Mouse (Mus musculus) midbrain, embryonic 13.5 days (tissue): ENCODE results near the gene Rmdn2. TPM values are rescaled to one million over a fixed set of nuclear protein-coding genes. Genes with fewer than 3 reads are reported as not detected.

ENCODE experiments used
- ATAC-seq: fragments of 200-750 bp; cut with Nextera tagmentation; 2 replicates; pipeline ENCODE4 v1.8.0; 2017; ENCODE audit warnings: mild to moderate bottlenecking, moderate TSS enrichment, moderate library complexity
- H3K27ac ChIP-seq: fragments of 300-500 bp; sonication (generic); 2 replicates; pipeline ENCODE4 v1.5.1; 2015; ENCODE audit warnings: inconsistent platforms, mild to moderate bottlenecking, moderate library complexity
- H3K27me3 ChIP-seq: fragments of 300-500 bp; sonication (generic); 2 replicates; pipeline ENCODE4 v1.6.1; 2015; ENCODE audit warnings: mild to moderate bottlenecking, inconsistent platforms
- H3K36me3 ChIP-seq: fragments of 300-500 bp; sonication (generic); 2 replicates; pipeline ENCODE4 v1.6.1; 2015; ENCODE audit warnings: mild to moderate bottlenecking, inconsistent platforms
- H3K4me1 ChIP-seq: fragments of 300-500 bp; sonication (generic); replicated peaks from 2 replicates; pipeline ENCODE4 v1.6.1; 2015; ENCODE audit warnings: inconsistent platforms
- H3K4me2 ChIP-seq: fragments of 300-500 bp; sonication (generic); replicated peaks from 2 replicates; pipeline ENCODE4 v1.6.1; 2015; ENCODE audit warnings: moderate library complexity, mild to moderate bottlenecking, inconsistent platforms
- H3K4me3 ChIP-seq: fragments of 300-500 bp; sonication (generic); replicated peaks from 2 replicates; pipeline ENCODE4 v1.5.1; 2015; ENCODE audit warnings: mild to moderate bottlenecking, inconsistent platforms
- H3K9ac ChIP-seq: fragments of 300-500 bp; sonication (generic); replicated peaks from 2 replicates; pipeline ENCODE4 v1.6.1; 2015; ENCODE audit warnings: mild to moderate bottlenecking, inconsistent platforms
- H3K9me3 ChIP-seq: fragments of 300-500 bp; sonication (generic); 2 replicates; pipeline ENCODE4 v1.6.1; 2016; ENCODE audit warnings: mild to moderate bottlenecking, inconsistent platforms
- WGBS: fragments of 180-500 bp; shearing (Covaris S2); methylation state at CpG from one replicate; pipeline ENCODE4 v1.1.7; 2015; 5-methylcytosine and 5-hydroxymethylcytosine counted together
- polyA plus RNA-seq: library from polyadenylated mRNA; unstranded; fragments of >200 nt; fragmentation: Nextera tagmentation; extraction: Ambion mirVana; gene quantifications from 2 replicates; pipeline ENCODE4 v1.2.1, GENCODE M21; 2015

Gene Rmdn2
- polyA plus RNA-seq, 1 experiment from 2014 or later, result 5.9 TPM

GRCm38 (mm10) chr17:79618984-79619383 lies 7.3 kb downstream of the Rmdn2 start:
- Histone ChIP-seq H3K9ac (no peak overlapping the region), H3K36me3 (no peaks in the 10 kb centered on the region), H3K4me3 (no peak overlapping the region), H3K27ac (no peak overlapping the region), H3K4me1 (0 out of 2 replicates have a peak, but pooled peaks cover 4% of the 10 kb centered on the region), H3K27me3 (no peaks in the 10 kb centered on the region), H3K4me2 (no peak overlapping the region), H3K9me3 (no peaks in the 10 kb centered on the region)
- WGBS, result 88% methylated on average over 5 of the region's 5 CpGs
- no peak for ATAC-seq

GRCm38 (mm10) chr17:79622050-79622449 lies 10.4 kb downstream of the Rmdn2 start:
- no peak overlapping the region for H3K4me2 ChIP-seq
- WGBS, result 99% methylated on average over 6 of the region's 6 CpGs
- H3K4me3 ChIP-seq, result no peak overlapping the region
- H3K9ac ChIP-seq, result no peak overlapping the region
- H3K4me1 ChIP-seq, result no peaks in the 10 kb centered on the region
- no peak overlapping the region for H3K27ac ChIP-seq
- H3K36me3 ChIP-seq, result no peaks in the 10 kb centered on the region
- ATAC-seq, result no peak
- no peaks in the 10 kb centered on the region for H3K27me3 ChIP-seq
- H3K9me3 ChIP-seq, result no peaks in the 10 kb centered on the region

GRCm38 (mm10) chr17:79622574-79622973 lies 10.9 kb downstream of the Rmdn2 start:
- Histone ChIP-seq H3K4me2 (no peak overlapping the region), H3K4me3 (no peak overlapping the region), H3K9ac (no peak overlapping the region), H3K9me3 (no peaks in the 10 kb centered on the region), H3K4me1 (no peaks in the 10 kb centered on the region), H3K27ac (no peak overlapping the region), H3K27me3 (no peaks in the 10 kb centered on the region), H3K36me3 (no peaks in the 10 kb centered on the region)
- ATAC-seq, result no peak
- 94% methylated on average over 7 of the region's 7 CpGs for WGBS

- WGBS, result 91% methylated on average over 3 of the region's 3 CpGs
- H3K9ac ChIP-seq, result no peak overlapping the region
- H3K36me3 ChIP-seq, result no peaks in the 10 kb centered on the region
- ATAC-seq, result no peak
- no peaks in the 10 kb centered on the region for H3K27me3 ChIP-seq
- no peaks in the 10 kb centered on the region for H3K4me1 ChIP-seq
- H3K4me3 ChIP-seq, result no peak overlapping the region
- no peak overlapping the region for H3K27ac ChIP-seq
- no peak overlapping the region for H3K4me2 ChIP-seq
- H3K9me3 ChIP-seq, result no peaks in the 10 kb centered on the region
Measured at GRCm38 (mm10) chr17:79623841-79624240, 12.2 kb downstream of the Rmdn2 start.

- no peak overlapping the region for H3K27ac ChIP-seq
- H3K36me3 ChIP-seq, result no peaks in the 10 kb centered on the region
- WGBS, result 79% methylated on average over 12 of the region's 12 CpGs
- no peak overlapping the region for H3K4me3 ChIP-seq
- no peak overlapping the region for H3K9ac ChIP-seq
- H3K27me3 ChIP-seq, result no peaks in the 10 kb centered on the region
- H3K9me3 ChIP-seq, result no peaks in the 10 kb centered on the region
- no peak overlapping the region for H3K4me2 ChIP-seq
- ATAC-seq, result no peak
- H3K4me1 ChIP-seq, result no peaks in the 10 kb centered on the region
Measured at GRCm38 (mm10) chr17:79626241-79626816, 14.7 kb downstream of the Rmdn2 start.

GRCm38 (mm10) chr17:79649893-79650292 lies 38.2 kb downstream of the Rmdn2 start:
- no peaks in the 10 kb centered on the region for H3K4me1 ChIP-seq
- no peak overlapping the region for H3K4me3 ChIP-seq
- no peak overlapping the region for H3K9ac ChIP-seq
- H3K9me3 ChIP-seq, result no peaks in the 10 kb centered on the region
- H3K4me2 ChIP-seq, result no peak overlapping the region
- WGBS, result 90% methylated on average over 4 of the region's 4 CpGs
- H3K27me3 ChIP-seq, result no peaks in the 10 kb centered on the region
- no peaks in the 10 kb centered on the region for H3K36me3 ChIP-seq
- H3K27ac ChIP-seq, result no peak overlapping the region
- ATAC-seq, result no peak

- no peak overlapping the region for H3K27ac ChIP-seq
- no peak for ATAC-seq
- H3K4me2 ChIP-seq, result no peak overlapping the region
- H3K36me3 ChIP-seq, result no peaks in the 10 kb centered on the region
- 94% methylated on average over 5 of the region's 5 CpGs for WGBS
- no peak overlapping the region for H3K4me3 ChIP-seq
- H3K4me1 ChIP-seq, result no peaks in the 10 kb centered on the region
- no peaks in the 10 kb centered on the region for H3K27me3 ChIP-seq
- no peak overlapping the region for H3K9ac ChIP-seq
- H3K9me3 ChIP-seq, result no peaks in the 10 kb centered on the region
Measured at GRCm38 (mm10) chr17:79650297-79650696, 38.6 kb downstream of the Rmdn2 start.

GRCm38 (mm10) chr17:79653171-79653570 lies 41.5 kb downstream of the Rmdn2 start:
- Histone ChIP-seq H3K27ac (no peak overlapping the region), H3K9ac (no peak overlapping the region), H3K4me2 (no peak overlapping the region), H3K27me3 (no peaks in the 10 kb centered on the region), H3K9me3 (no peaks in the 10 kb centered on the region), H3K4me3 (no peak overlapping the region), H3K4me1 (no peaks in the 10 kb centered on the region), H3K36me3 (no peaks in the 10 kb centered on the region)
- no peak for ATAC-seq
- WGBS, result 87% methylated on average over 1 of the region's 1 CpGs

- H3K4me2 ChIP-seq, result no peak overlapping the region
- H3K4me1 ChIP-seq, result no peaks in the 10 kb centered on the region
- no peaks in the 10 kb centered on the region for H3K36me3 ChIP-seq
- no peaks in the 10 kb centered on the region for H3K27me3 ChIP-seq
- H3K27ac ChIP-seq, result no peak overlapping the region
- no peaks in the 10 kb centered on the region for H3K9me3 ChIP-seq
- no peak overlapping the region for H3K9ac ChIP-seq
- 65% methylated on average over 3 of the region's 3 CpGs for WGBS
- ATAC-seq, result no peak
- no peak overlapping the region for H3K4me3 ChIP-seq
Measured at GRCm38 (mm10) chr17:79654187-79654586, 42.5 kb downstream of the Rmdn2 start.

GRCm38 (mm10) chr17:79657785-79658184 lies 46.1 kb downstream of the Rmdn2 start:
- H3K36me3 ChIP-seq, result no peaks in the 10 kb centered on the region
- no peak overlapping the region for H3K4me3 ChIP-seq
- no peaks in the 10 kb centered on the region for H3K9me3 ChIP-seq
- H3K9ac ChIP-seq, result no peak overlapping the region
- no peak overlapping the region for H3K4me2 ChIP-seq
- H3K27me3 ChIP-seq, result no peaks in the 10 kb centered on the region
- H3K27ac ChIP-seq, result no peak overlapping the region
- WGBS, result 70% methylated on average over 9 of the region's 9 CpGs
- no peak for ATAC-seq
- no peaks in the 10 kb centered on the region for H3K4me1 ChIP-seq

- Histone ChIP-seq H3K9me3 (no peaks in the 10 kb centered on the region), H3K4me3 (no peak overlapping the region), H3K36me3 (no peaks in the 10 kb centered on the region), H3K4me2 (no peak overlapping the region), H3K4me1 (no peaks in the 10 kb centered on the region), H3K27ac (no peak overlapping the region), H3K27me3 (no peaks in the 10 kb centered on the region), H3K9ac (no peak overlapping the region)
- ATAC-seq, result no peak
- 52% methylated on average over 3 of the region's 3 CpGs for WGBS
Measured at GRCm38 (mm10) chr17:79658452-79658851, 46.8 kb downstream of the Rmdn2 start.

GRCm38 (mm10) chr17:79658863-79659262 lies 47.2 kb downstream of the Rmdn2 start:
- H3K4me1 ChIP-seq, result no peaks in the 10 kb centered on the region
- H3K36me3 ChIP-seq, result no peaks in the 10 kb centered on the region
- 0 out of 2 replicates have a peak, but pooled peaks have one; percentile 48 for ATAC-seq
- H3K4me2 ChIP-seq, result no peak overlapping the region
- H3K9me3 ChIP-seq, result no peaks in the 10 kb centered on the region
- 61% methylated on average over 8 of the region's 8 CpGs for WGBS
- H3K9ac ChIP-seq, result no peak overlapping the region
- H3K27ac ChIP-seq, result no peak overlapping the region
- H3K27me3 ChIP-seq, result no peaks in the 10 kb centered on the region
- no peak overlapping the region for H3K4me3 ChIP-seq

GRCm38 (mm10) chr17:79661387-79661786 lies 49.7 kb downstream of the Rmdn2 start:
- Histone ChIP-seq H3K4me2 (no peak overlapping the region), H3K4me3 (no peak overlapping the region), H3K9ac (no peak overlapping the region), H3K4me1 (no peaks in the 10 kb centered on the region), H3K27me3 (no peaks in the 10 kb centered on the region), H3K27ac (no peak overlapping the region), H3K36me3 (no peaks in the 10 kb centered on the region), H3K9me3 (no peaks in the 10 kb centered on the region)
- WGBS, result 45% methylated on average over 7 of the region's 7 CpGs
- ATAC-seq, result no peak
